ENCODE assay signal across 8 mouse cellular contexts in genomic region chr3:146107921-146108571, GRCm38 (mm10). TPM values are rescaled to one million over a fixed set of nuclear protein-coding genes. Genes with fewer than 3 reads are reported as not detected.
DNase-seq lines count a peak whose midpoint lies in the region; ATAC-seq and TF ChIP-seq lines count a peak whose summit lies in the region.

Gene Wdr63 (minus strand): TSS chr3:146108130.

- H3K4me1 ChIP-seq in forebrain, embryonic 16.5 days (replicated peaks; ENCODE audit: control insufficient read depth, insufficient read depth, low read length), result peaks cover 11% of the 10 kb centered on the region; the same call in 1 of the 2 replicates
- no peaks in the 10 kb centered on the region; the same call in 1 of the 2 replicates for H3K4me1 ChIP-seq in hindbrain, embryonic 16.5 days (ENCODE audit: control insufficient read depth, insufficient read depth, low read depth, low read length)
- H3K4me1 ChIP-seq in lung, postnatal 0 days (ENCODE audit: insufficient read depth, low read depth, low read length), result no peaks in the 10 kb centered on the region

- H3K27me3 ChIP-seq in forebrain, embryonic 16.5 days (replicated peaks; ENCODE audit: control insufficient read depth, insufficient read depth, low read length), result 0 out of 2 replicates have a peak, but pooled peaks cover 3% of the 10 kb centered on the region
- H3K27me3 ChIP-seq in hindbrain, embryonic 16.5 days (replicated peaks; ENCODE audit: control insufficient read depth, insufficient read depth, low read length), result no peaks in the 10 kb centered on the region
- no peaks in the 10 kb centered on the region for H3K27me3 ChIP-seq in lung, postnatal 0 days (replicated peaks; ENCODE audit: insufficient read depth, low read length)

- peak within 1 kb of the TSS; percentile 51 for H3K4me3 ChIP-seq in forebrain, embryonic 16.5 days (replicated peaks; ENCODE audit: low read length)
- peak within 1 kb of the TSS; percentile 47 for H3K4me3 ChIP-seq in hindbrain, embryonic 16.5 days (ENCODE audit: low read length)
- peak within 1 kb of the TSS; percentile 32 for H3K4me3 ChIP-seq in lung, postnatal 0 days (ENCODE audit: low read depth, low read length)

- no peak for TF ChIP-seq CTCF in lung, postnatal 0 days (IDR thresholded peaks at IDR 0.05)

- no peak for TF ChIP-seq EP300 in lung, postnatal 0 days (IDR thresholded peaks at IDR 0.05)

- no peaks in the 10 kb centered on the region for H3K36me3 ChIP-seq in forebrain, embryonic 16.5 days (ENCODE audit: control insufficient read depth, insufficient read depth)
- no peaks in the 10 kb centered on the region for H3K36me3 ChIP-seq in hindbrain, embryonic 16.5 days (ENCODE audit: control insufficient read depth, insufficient read depth, low read length)
- no peaks in the 10 kb centered on the region for H3K36me3 ChIP-seq in lung, postnatal 0 days (ENCODE audit: insufficient read depth, low read length)

- 12% methylated on average over 18 of the region's 18 CpGs for WGBS in forebrain, embryonic 16.5 days
- 9% methylated on average over 18 of the region's 18 CpGs for WGBS in hindbrain, embryonic 16.5 days
- 11% methylated on average over 18 of the region's 18 CpGs for WGBS in lung, postnatal 0 days

- peak within 1 kb of the TSS; percentile 41 for H3K9ac ChIP-seq in forebrain, embryonic 16.5 days (replicated peaks; ENCODE audit: low read depth, low read length)
- H3K9ac ChIP-seq in hindbrain, embryonic 16.5 days (ENCODE audit: low read depth, low read length), result peak within 1 kb of the TSS; percentile 41
- H3K9ac ChIP-seq in lung, postnatal 0 days (replicated peaks; ENCODE audit: low read depth), result no peak within 1 kb of the TSS

- ATAC-seq in forebrain, embryonic 16.5 days, result peak; percentile 99
- ATAC-seq in hindbrain, embryonic 16.5 days, result peak; percentile 97
- peak; percentile 92 for ATAC-seq in lung, postnatal 0 days

- peak; percentile 94 for DNase-seq in R1 (ENCODE audit: low read depth, low spot score)
- peak; percentile 50 for DNase-seq in c-Kit-positive CD71-positive TER-119-positive erythroid progenitor cells, embryonic 14.5 days (ENCODE audit: low spot score)
- DNase-seq in layer of hippocampus, postnatal 25 days (ENCODE audit: extremely low spot score in 1 of 2, low spot score in 1 of 2), result peak; percentile 11 to 33
- peak; percentile 93 for DNase-seq in lung, postnatal 0 days (ENCODE audit: low spot score)
- DNase-seq in retina, embryonic 14.5 days (ENCODE audit: low spot score), result peak; percentile 93
- no peak for DNase-seq in spleen, postnatal 14 days (ENCODE audit: low spot score in 2 of 2)

- peak within 1 kb of the TSS; percentile 96 for H3K4me2 ChIP-seq in forebrain, embryonic 16.5 days (ENCODE audit: low read length)
- peak within 1 kb of the TSS; percentile 79 for H3K4me2 ChIP-seq in hindbrain, embryonic 16.5 days (ENCODE audit: low read length)
- peak within 1 kb of the TSS; percentile 60 for H3K4me2 ChIP-seq in lung, postnatal 0 days (replicated peaks; ENCODE audit: low read depth, low read length)

- no peak within 1 kb of the TSS for H3K27ac ChIP-seq in forebrain, embryonic 16.5 days (ENCODE audit: low read length)
- H3K27ac ChIP-seq in hindbrain, embryonic 16.5 days (ENCODE audit: low read depth, low read length), result no peak within 1 kb of the TSS
- no peak within 1 kb of the TSS for H3K27ac ChIP-seq in lung, postnatal 0 days (ENCODE audit: low read length)

- no peaks in the 10 kb centered on the region for H3K9me3 ChIP-seq in forebrain, embryonic 16.5 days (ENCODE audit: control insufficient read depth, low read length)
- H3K9me3 ChIP-seq in hindbrain, embryonic 16.5 days (ENCODE audit: control insufficient read depth, low read length), result no peaks in the 10 kb centered on the region
- H3K9me3 ChIP-seq in lung, postnatal 0 days (ENCODE audit: low read length), result no peaks in the 10 kb centered on the region

RNA-seq across cellular contexts. Expression of gene Wdr63, which starts in this region (rescaled TPM):
- polyA plus RNA-seq in forebrain, embryonic 16.5 days (2015; fragmentation: Nextera tagmentation; extraction: Ambion mirVana), result 0.62 and 0.92 TPM in 2 replicates
- 1.2 and 1.3 TPM in 2 replicates for polyA plus RNA-seq in hindbrain, embryonic 16.5 days (2015; fragmentation: Nextera tagmentation; extraction: Ambion mirVana)
- total RNA-seq in layer of hippocampus, postnatal 25 days (2021), result under 1 TPM; 0.54 TPM
- 2.7 and 2.9 TPM in 2 replicates for polyA plus RNA-seq in lung, postnatal 0 days (2015; fragmentation: Nextera tagmentation; extraction: Ambion mirVana)

Comparison
In these comparisons a context has a peak if more than half of its experiments do, and no peak if none do; other contexts are left out.
1. Peak in ATAC-seq, H3K4me3 ChIP-seq, H3K9ac ChIP-seq and H3K4me2 ChIP-seq in forebrain, embryonic 16.5 days; RNA of the gene not detected or under 1 TPM.
2. Peak in DNase-seq in layer of hippocampus, postnatal 25 days; RNA of the gene not detected or under 1 TPM.
3. DNase-seq: peak in R1 (single experiment), c-Kit-positive CD71-positive TER-119-positive erythroid progenitor cells, embryonic 14.5 days (single experiment), lung, postnatal 0 days (single experiment) and retina, embryonic 14.5 days (single experiment); none in spleen, postnatal 14 days (0 of 2).
4. Peak in every context shown above with its lines, with median percentiles within 50 percentile points of each other: ATAC-seq, H3K4me2 ChIP-seq and H3K4me3 ChIP-seq.